Mouse (Mus musculus) brown adipose tissue, adult 24 weeks (tissue): ENCODE data around the gene Arhgap9. TPM values are rescaled to one million over a fixed set of nuclear protein-coding genes. Genes with fewer than 3 reads are reported as not detected.

Source experiments
- H3K27ac ChIP-seq: fragments of 200-500 bp; replicated peaks from 2 replicates; pipeline ENCODE4 v1.5.1; 2012; ENCODE audit warnings: low read depth, mild to moderate bottlenecking, low read length
- H3K4me1 ChIP-seq: fragments of 200-500 bp; 2 replicates; pipeline ENCODE4 v1.6.1; 2012; ENCODE audit warnings: low read length, mixed read lengths; ENCODE audit not compliant: control insufficient read depth, insufficient read depth, insufficient read length
- H3K4me3 ChIP-seq: fragments of 200-500 bp; 2 replicates; pipeline ENCODE4 v1.5.1; 2012; ENCODE audit warnings: low read depth, mild to moderate bottlenecking, low read length, moderate library complexity; ENCODE audit not compliant: insufficient read depth
- polyA plus RNA-seq: library from polyadenylated mRNA; stranded (reverse); fragments of >200 nt; gene quantifications from 2 replicates; pipeline ENCODE4 v1.2.4, GENCODE M21; 2012; ENCODE audit not compliant: missing spikeins, insufficient read depth, insufficient read length

Gene Arhgap9
- polyA plus RNA-seq, 1 experiment, result 0.87 TPM

DNA sequence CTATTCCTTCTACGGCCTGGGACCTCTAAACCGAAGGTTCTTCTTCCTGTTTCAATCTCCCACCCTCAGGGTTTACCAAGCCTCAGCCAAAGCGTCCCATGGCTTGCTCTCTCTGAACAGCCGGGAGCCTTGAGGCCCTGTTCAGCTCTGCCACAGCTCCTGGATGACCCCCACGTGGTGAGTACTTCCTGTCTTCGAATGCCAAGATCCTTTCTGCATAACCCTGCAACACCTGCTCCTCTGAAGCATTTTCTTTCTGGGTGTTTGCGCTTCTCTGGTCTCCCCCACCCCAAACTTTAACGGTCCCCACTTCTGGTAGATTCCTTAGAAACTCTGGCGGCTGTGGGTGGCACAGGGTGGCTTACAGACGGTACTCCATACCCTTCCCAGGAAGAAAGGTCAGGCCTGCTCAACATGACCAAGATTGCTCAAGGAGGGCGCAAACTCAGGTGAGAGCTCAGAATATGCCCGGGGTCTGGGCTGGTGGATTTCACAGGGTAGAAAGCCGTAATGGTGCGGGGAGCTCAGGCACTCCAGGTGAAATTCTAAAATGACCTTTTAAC, 3.8 kb downstream of the Arhgap9 start:
- no peak overlapping the region for H3K27ac ChIP-seq

DNA sequence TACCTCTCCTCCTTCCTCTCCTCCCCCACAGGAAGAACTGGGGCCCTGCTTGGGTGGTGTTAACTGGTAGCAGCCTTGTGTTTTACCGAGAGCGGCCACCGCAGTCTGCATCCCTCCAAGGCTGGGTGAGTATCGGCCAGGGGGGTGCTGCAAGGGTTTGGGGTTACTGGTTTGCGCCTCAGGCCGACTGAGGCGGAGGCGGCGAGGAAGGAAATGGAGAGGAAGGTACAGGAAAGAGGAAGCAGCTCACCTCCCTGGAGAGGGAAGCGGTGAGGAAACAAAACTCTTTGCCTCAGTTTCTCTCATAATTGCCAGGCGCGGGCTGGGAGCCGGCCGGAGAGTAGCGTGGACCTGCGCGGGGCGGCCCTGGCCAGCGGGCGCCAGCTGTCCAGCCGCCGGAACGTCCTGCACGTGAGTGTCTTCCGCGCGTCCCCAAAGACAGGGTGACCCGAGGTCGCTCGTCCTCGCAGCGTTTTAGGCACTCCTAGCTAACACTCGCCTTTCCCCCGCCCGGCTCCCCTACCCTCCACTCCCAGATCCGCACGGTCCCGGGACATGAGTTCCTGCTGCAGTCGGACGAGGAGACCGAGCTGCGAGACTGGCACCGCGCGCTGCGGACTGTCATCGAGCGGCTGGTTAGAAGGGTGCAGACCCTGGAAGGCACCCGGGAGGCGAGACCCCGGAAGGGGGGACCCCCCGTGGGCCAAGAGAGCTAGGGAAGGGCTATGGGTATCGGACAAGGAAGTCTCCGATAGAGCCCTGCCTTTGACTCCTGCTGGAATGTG, 4.4 kb downstream of the Arhgap9 start:
- no peak overlapping the region for H3K27ac ChIP-seq
- peak overlapping the region; percentile 50 for H3K4me3 ChIP-seq
- no peaks in the 10 kb centered on the region; the same call in 1 of the 2 replicates for H3K4me1 ChIP-seq

More for the DNA sequence above, 3.8 kb downstream of the Arhgap9 start:
- H3K4me3 ChIP-seq, result peak overlapping the region; percentile 50; the same call in 1 of the 2 replicates
- no peaks in the 10 kb centered on the region; the same call in 1 of the 2 replicates for H3K4me1 ChIP-seq

DNA sequence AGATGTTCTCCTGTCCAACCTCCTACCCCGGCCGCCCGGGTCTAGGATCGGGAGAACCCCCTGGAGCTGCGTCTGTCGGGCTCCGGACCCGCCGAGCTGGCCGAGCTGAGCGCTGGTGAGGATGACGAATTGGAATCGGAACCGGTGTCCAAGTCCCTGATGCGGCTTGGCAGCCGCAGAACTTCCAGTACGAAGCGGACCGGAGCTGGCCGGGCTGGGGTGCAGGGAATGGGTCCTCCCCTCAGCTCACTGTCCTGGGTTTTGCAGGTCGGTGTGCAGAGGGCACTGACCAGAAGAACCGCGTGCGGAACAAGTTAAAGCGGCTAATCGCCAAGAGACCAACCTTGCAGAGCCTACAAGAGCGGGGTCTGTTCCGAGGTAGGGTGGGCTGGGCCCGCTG, 5.1 kb downstream of the Arhgap9 start:
- H3K4me1 ChIP-seq, result no peaks in the 10 kb centered on the region; the same call in 1 of the 2 replicates
- peak overlapping the region; percentile 50 for H3K4me3 ChIP-seq
- H3K27ac ChIP-seq, result no peak overlapping the region

DNA sequence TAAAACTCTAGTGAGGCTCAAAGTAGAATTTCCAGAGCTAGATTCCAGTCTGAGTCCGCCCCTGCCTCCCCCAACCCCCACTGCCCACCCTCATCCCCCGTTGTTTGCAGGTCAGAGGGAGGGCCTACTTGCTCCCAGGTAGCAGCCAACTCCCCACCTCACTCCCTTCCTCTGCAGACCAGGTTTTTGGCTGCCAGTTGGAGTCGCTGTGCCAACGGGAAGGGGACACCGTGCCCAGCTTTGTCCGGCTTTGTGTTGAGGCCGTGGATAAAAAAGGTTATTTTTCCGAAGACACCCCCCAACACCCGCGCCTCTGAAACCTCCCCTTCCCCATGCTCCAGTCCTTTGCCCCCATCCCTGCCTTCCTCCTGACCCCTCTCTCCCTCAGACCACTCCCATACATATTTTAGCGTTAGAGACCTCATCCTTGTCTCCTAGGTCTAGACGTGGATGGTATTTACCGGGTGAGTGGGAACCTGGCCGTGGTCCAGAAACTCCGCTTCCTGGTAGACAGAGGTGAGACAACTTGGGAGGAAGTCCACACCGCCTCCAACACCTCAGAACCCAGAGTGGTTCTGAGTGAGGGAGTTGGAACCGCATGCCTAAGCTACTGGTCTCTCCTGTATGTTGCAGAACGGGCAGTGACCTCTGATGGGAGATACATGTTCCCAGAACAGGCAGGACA, 5.8 kb downstream of the Arhgap9 start:
- Histone ChIP-seq H3K27ac (no peak overlapping the region), H3K4me1 (no peaks in the 10 kb centered on the region; the same call in 1 of the 2 replicates), H3K4me3 (no peak overlapping the region)

DNA sequence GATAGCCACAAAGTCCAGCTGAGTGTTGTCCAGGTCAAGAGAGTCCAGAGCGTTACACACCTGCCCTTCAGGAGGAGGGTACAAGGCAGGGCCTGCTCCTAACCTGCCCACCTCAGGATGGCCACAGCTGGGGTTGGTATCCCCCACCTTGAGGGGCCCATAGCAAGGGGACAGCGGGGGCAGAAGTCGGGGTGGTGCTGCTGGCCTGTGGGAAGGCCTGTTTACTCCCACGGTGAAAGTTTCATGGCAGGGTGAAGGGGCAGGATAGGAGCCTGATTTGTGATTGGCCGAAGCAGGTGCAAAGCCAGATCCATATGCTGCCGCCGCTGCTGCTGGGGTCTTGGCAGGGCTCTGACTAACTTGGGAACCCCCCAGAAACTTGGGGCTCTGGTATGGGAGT, 8.4 kb downstream of the Arhgap9 start:
- Histone ChIP-seq H3K4me1 (no peaks in the 10 kb centered on the region; the same call in 1 of the 2 replicates), H3K27ac (no peak overlapping the region), H3K4me3 (no peak overlapping the region)

DNA sequence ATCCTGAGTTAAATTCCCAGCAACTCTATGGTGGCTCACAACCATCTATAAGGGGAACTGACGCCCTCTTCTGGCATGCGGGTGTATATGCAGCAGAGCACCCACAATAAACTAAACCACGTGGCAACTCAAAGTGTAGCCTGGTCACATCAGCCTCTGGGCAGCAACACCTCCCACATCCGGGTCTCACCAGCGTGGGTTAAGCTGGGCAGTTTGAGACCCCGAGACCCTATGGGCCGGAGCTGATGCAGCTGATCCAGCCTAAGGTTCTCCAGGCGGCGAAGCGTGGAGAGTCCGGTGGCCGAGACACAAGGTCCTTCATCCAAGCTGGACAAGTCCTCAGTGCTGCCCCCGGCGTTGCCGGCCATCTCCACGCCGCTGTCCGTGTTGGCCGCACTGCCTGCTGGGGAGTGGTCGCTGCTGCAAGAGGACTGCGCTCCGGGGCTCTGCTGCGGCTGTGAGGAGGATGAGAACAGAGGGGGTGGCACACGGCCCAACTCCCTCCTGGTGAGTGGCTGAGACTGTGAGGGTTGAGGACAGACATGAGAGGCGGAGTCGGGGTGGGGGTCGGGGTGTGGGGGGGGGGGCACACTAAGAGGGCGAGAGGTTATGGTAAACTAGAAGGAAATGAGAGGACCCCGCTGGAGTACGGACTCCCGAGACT, 10.6 kb downstream of the Arhgap9 start:
- H3K4me1 ChIP-seq, result no peaks in the 10 kb centered on the region
- H3K4me3 ChIP-seq, result no peak overlapping the region
- no peak overlapping the region for H3K27ac ChIP-seq

DNA sequence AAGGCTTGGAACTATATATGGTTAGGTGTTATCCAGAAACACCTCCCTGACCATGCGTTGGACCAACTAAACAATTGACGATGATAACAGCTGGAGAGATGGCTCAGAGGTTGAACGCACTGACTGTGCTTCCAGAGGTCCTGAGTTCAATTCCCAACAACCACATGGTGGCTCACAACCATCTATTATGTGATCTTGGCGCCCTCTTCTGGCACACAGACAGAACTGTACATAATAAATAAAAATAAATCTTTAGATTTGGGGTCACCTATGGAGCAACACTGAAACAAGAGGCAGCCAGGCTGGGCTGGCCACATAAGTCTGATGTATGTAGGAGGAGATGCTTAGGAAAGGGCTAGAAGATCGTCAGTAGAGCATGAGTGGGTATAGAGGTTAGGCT, 11.4 kb downstream of the Arhgap9 start:
- no peak overlapping the region for H3K27ac ChIP-seq
- no peak overlapping the region for H3K4me3 ChIP-seq
- no peaks in the 10 kb centered on the region for H3K4me1 ChIP-seq

DNA sequence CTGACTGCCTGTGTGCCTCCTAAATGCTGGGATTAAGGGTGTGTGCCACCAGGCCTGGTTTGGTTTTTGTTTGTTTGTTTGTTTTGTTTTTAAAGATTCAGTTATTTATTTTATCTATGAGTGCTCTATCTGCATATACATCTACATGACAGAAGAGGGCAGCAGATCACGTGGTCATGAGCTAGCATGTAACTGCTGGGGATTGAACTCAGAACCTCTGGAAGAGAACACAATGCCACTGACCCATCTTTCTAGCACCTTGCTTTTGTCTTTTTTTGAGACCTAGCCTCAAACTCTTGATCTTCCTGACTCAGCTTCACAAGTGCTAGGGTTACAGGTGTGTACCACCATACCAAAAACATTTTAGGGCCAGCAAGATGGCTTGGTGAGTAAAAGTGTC, 13.5 kb downstream of the Arhgap9 start:
- Histone ChIP-seq H3K27ac (no peak overlapping the region), H3K4me1 (no peaks in the 10 kb centered on the region), H3K4me3 (no peak overlapping the region)

DNA sequence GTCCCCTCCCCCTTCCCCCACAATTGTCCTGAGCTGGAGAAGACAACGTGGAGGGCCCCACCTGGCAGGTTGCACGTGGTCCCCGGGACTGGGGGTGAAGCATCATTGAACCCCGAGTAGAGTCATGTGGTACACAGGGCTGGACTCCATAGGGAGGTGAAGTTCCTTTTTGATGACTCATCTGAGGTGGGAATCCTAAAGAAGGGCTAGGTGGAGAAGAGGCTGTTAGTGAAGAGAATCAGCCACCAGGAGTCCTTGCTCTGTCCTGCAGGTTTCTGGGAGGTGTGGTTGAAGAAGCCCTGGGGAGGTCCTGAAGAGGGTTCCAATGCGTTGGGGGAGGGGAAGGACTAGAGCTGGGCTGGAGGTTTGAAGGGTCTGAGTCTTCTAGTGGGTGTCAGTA, 15.2 kb downstream of the Arhgap9 start:
- H3K4me1 ChIP-seq, result no peaks in the 10 kb centered on the region
- no peak overlapping the region for H3K27ac ChIP-seq
- no peak overlapping the region for H3K4me3 ChIP-seq

DNA sequence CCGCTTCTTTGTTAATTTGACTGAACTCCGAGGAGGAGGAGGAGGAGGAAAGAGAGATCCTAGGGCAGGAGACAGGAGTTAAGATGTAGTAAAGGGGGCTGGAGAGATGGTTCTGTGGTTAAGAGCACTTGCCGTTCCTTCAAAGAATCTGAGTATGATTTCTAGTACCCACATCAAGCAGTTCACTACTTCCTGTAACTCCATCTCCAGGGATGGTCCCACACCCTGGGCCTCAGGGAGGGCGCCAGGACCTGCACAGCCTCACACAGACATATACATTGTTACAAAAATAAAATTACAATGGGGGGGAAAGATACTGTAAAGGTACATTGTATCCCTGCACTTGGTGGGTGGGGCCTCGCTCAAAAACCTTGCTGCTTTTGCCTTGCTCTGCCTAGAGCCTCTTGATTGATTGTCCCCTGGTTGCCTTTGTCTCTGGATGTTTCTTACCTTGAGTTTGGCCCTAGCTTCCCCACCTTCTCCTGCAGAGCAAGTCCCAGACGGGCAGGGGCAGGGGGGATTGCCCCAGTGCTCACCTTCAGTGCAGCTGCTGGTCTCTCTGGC, 15.9 kb downstream of the Arhgap9 start:
- Histone ChIP-seq H3K4me1 (no peaks in the 10 kb centered on the region), H3K4me3 (no peak overlapping the region), H3K27ac (no peak overlapping the region)

DNA sequence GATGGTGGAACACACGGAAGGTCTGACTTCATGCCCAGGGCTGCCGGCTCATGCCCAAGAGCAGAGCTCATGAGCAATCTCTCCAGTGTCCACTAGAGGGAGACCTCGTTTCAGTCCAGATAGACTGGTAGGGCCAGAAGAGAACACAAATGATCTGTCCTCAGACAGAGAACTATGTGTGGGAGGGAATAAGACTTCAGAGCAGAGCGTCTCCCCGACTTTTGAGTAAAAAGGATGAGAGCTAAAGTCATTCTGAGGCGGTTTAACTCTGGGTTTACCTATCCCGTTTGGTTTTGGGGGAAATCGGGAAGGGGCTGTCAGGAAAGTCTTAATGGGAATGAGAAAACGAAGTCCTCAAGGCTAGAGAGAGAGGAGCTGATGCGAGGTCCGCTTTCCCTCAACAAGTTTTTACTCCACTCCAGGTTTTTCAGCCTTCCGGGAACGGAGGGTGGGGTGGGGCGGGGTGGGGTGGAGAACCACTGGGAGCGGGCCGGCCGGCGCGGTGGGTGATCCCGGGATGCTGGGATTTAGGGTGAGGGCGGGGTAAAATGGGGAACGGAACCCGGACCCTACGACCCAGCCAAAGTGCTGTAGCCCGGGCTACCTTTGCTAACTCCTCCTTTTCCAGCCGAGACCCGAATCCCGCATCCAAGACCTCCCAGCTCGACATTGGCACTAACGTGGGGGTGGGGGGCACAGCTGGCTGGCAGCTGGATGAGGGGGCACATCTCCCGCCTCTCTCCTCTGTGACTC, 17.3 kb downstream of the Arhgap9 start:
- no peak overlapping the region for H3K27ac ChIP-seq
- H3K4me3 ChIP-seq, result peak overlapping the region; percentile 52
- H3K4me1 ChIP-seq, result no peaks in the 10 kb centered on the region

DNA sequence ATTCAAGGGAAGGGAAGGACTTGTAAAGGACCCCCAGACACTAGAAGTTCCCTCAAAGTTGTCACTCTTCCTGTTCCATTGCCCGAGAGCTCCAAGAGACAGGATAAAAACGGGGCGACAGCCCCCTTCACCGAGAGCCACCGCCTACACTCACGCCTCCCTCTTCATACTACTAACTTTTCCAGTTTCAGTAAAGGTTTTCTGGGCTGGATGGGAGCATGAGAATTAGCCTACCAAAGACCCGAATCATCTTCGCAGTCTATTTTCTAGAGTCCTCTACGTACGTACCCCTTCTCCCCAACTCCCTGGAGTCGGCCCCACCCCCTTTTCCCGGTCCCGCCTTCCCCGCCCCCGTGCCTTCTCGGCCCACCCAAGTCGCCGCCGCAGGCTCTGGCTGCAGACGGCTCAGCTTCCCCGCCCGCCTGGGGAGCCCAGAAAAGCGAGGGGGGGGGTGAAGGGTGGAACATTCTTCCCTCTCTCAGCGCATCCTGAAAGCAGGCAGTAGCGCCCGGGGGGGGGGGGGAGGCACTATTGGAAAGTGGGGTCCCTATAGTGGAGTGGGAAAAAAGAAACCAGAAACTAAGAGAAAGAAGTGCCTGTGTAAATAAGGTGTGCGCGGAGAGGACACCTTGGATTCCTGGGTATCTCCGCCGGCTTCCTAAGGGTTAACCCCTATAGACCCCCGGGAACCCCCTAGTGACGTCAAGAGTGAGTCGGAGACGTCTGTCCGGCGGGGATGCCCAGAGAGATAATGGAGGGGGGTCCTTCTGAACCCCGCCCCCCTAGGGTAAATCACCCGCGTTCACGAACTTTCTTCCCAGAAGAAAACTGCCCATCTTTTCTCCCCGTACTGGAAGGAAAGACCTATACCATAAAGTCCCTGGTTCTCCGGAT, 18.2 kb downstream of the Arhgap9 start:
- Histone ChIP-seq H3K4me1 (no peaks in the 10 kb centered on the region), H3K27ac (no peak overlapping the region)

DNA sequence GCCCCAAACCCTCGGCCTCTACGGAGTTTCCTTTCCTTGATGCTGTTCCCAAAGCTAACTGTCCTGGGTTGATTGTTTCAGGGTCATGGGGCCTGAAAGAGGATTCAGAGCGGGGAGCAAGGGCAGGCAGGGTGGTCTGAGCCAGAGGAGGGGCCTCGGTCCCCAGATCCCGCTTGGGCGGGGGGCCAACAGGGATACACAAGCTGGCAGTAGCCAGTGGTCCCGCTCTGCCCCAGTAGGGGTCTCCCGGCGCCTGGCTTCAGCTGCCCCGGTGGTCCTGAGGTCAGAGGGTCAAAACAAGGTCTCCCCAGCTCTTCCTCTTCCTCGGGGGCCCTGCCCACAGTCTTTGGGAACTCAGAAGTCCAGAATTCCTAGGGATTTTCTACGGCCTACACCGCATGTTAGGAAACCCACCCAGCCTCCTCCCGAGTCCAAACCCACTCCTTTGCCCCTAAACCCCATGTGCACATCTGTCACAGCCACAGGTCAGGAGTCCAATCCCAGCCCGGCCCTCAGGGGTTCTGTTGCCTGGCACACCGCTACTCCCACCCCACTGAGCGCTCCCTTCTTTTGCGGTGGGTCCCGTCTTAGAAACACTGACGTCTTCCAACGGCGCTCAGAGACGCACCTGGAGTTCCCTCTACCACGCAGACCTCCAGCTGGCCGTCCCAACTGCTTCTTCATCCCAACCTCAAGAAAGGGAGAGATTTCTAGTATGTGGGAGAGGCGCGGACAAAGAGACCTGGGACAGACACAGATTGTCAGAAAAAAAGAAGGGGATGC, 19.0 kb downstream of the Arhgap9 start:
- H3K4me3 ChIP-seq, result peak overlapping the region; percentile 15; the same call in 1 of the 2 replicates
- H3K4me1 ChIP-seq, result no peaks in the 10 kb centered on the region
- H3K27ac ChIP-seq, result no peak overlapping the region

More for the DNA sequence above, 18.2 kb downstream of the Arhgap9 start:
- H3K4me3 ChIP-seq, result peak overlapping the region; percentile 52
